Mouse (Mus musculus) heart, embryonic 11.5 days (tissue): ENCODE results near the gene Aak1. TPM values are rescaled to one million over a fixed set of nuclear protein-coding genes. Genes with fewer than 3 reads are reported as not detected.
"Not testable (repeated sequence)": the region's sequence is repeated elsewhere in the genome, so short reads cannot be mapped to it uniquely, and the experiment has no call there.

Experiments used
- ATAC-seq: fragments of 200-750 bp; cut with Nextera tagmentation; replicated peaks from 2 replicates; pipeline ENCODE4 v1.8.0; 2017; ENCODE audit warnings: moderate library complexity; ENCODE audit not compliant: insufficient number of reproducible peaks, low FRiP score, low TSS enrichment
- H3K27ac ChIP-seq: fragments of 300-500 bp; sonication (generic); 2 replicates; pipeline ENCODE4 v1.5.1; 2014; ENCODE audit warnings: mild to moderate bottlenecking, low read depth, low read length
- H3K27me3 ChIP-seq: fragments of 300-500 bp; sonication (generic); 2 replicates; pipeline ENCODE4 v1.6.1; 2014; ENCODE audit warnings: mild to moderate bottlenecking, low read length, mixed read lengths; ENCODE audit not compliant: control insufficient read depth, insufficient read depth
- H3K36me3 ChIP-seq: fragments of 300-500 bp; sonication (generic); 2 replicates; pipeline ENCODE4 v1.6.1; 2014; ENCODE audit warnings: mild to moderate bottlenecking, low read length, moderate library complexity, mixed read lengths; ENCODE audit not compliant: control insufficient read depth, insufficient read depth
- H3K4me1 ChIP-seq: fragments of 300-500 bp; sonication (generic); 2 replicates; pipeline ENCODE4 v1.6.1; 2014; ENCODE audit warnings: low read length; ENCODE audit not compliant: control insufficient read depth, insufficient read depth
- H3K4me2 ChIP-seq: fragments of 300-500 bp; sonication (generic); 2 replicates; pipeline ENCODE4 v1.6.1; 2014; ENCODE audit warnings: mild to moderate bottlenecking, moderate library complexity
- H3K4me3 ChIP-seq: fragments of 300-500 bp; sonication (generic); 2 replicates; pipeline ENCODE4 v1.5.1; 2014; ENCODE audit warnings: low read depth, low read length
- H3K9ac ChIP-seq: fragments of 300-500 bp; sonication (generic); 2 replicates; pipeline ENCODE4 v1.6.1; 2014; ENCODE audit warnings: mild to moderate bottlenecking, low read depth, low read length, moderate library complexity
- H3K9me3 ChIP-seq: fragments of 300-500 bp; sonication (generic); replicated peaks from 2 replicates; pipeline ENCODE4 v1.6.1; 2016; ENCODE audit warnings: low read length; ENCODE audit not compliant: control insufficient read depth
- WGBS: fragments of 180-500 bp; shearing (Covaris S2); extraction: QIAGEN DNeasy Blood & Tissue Kit; methylation state at CpG from one replicate; pipeline ENCODE4 v1.1.7; 2014; ENCODE audit not compliant: insufficient replicate concordance; 5-methylcytosine and 5-hydroxymethylcytosine counted together
- polyA plus RNA-seq: library from polyadenylated mRNA; unstranded; fragments of >200 nt; fragmentation: Nextera tagmentation; extraction: Ambion mirVana; gene quantifications from 2 replicates; pipeline ENCODE4 v1.2.1, GENCODE M21; 2014

Aak1 gene
- polyA plus RNA-seq, 1 experiment from 2014 or later: 24.3 TPM

GRCm38 (mm10) chr6:87042337-87043130 lies 193.2 kb downstream of the Aak1 start, which contains the start of gene Gfpt1:
Gene Gfpt1 (plus strand): TSS chr6:87042846.
- WGBS: under 1% methylated on average over 68 of the region's 68 CpGs
- peak within 1 kb of the TSS; percentile 100 for H3K27ac ChIP-seq
- H3K4me1 ChIP-seq: peaks cover 15% of the 10 kb centered on the region; the same call in 1 of the 2 replicates
- H3K36me3 ChIP-seq: peaks cover 3% of the 10 kb centered on the region; the same call in 1 of the 2 replicates
- H3K27me3 ChIP-seq: no peaks in the 10 kb centered on the region
- H3K4me2 ChIP-seq: peak within 1 kb of the TSS; percentile 85
- peak within 1 kb of the TSS; percentile 95 for H3K9ac ChIP-seq
- H3K9me3 ChIP-seq: no peaks in the 10 kb centered on the region
- H3K4me3 ChIP-seq: peak within 1 kb of the TSS; percentile 98
- peak; percentile 95 for ATAC-seq

- Histone ChIP-seq H3K4me3 (peak overlapping the region; percentile 98), H3K4me2 (peak overlapping the region; percentile 85), H3K27me3 (no peaks in the 10 kb centered on the region), H3K9me3 (no peaks in the 10 kb centered on the region), H3K9ac (peak overlapping the region; percentile 95), H3K36me3 (peaks cover 4% of the 10 kb centered on the region; the same call in 1 of the 2 replicates), H3K27ac (peak overlapping the region; percentile 100), H3K4me1 (peaks cover 15% of the 10 kb centered on the region; the same call in 1 of the 2 replicates)
- no peak for ATAC-seq
- WGBS: 3% methylated on average over 9 of the region's 9 CpGs
These were observed 193.8 kb downstream of the Aak1 start for GRCm38 (mm10) chr6:87043131-87043516.

GRCm38 (mm10) chr6:87044895-87045294 lies 195.6 kb downstream of the Aak1 start:
- no peak overlapping the region for H3K9ac ChIP-seq
- no peak overlapping the region for H3K4me2 ChIP-seq
- H3K9me3 ChIP-seq: no peaks in the 10 kb centered on the region
- WGBS: 81% methylated on average over 2 of the region's 2 CpGs
- no peaks in the 10 kb centered on the region for H3K27me3 ChIP-seq
- no peak overlapping the region for H3K4me3 ChIP-seq
- no peak overlapping the region for H3K27ac ChIP-seq
- peaks cover 6% of the 10 kb centered on the region; the same call in 1 of the 2 replicates for H3K36me3 ChIP-seq
- ATAC-seq: no peak
- H3K4me1 ChIP-seq: peaks cover 15% of the 10 kb centered on the region; the same call in 1 of the 2 replicates

GRCm38 (mm10) chr6:87045507-87045906 lies 196.2 kb downstream of the Aak1 start:
- Histone ChIP-seq H3K4me1 (peaks cover 15% of the 10 kb centered on the region; the same call in 1 of the 2 replicates), H3K27ac (no peak overlapping the region), H3K4me2 (no peak overlapping the region), H3K27me3 (no peaks in the 10 kb centered on the region), H3K9me3 (no peaks in the 10 kb centered on the region), H3K9ac (no peak overlapping the region), H3K36me3 (peaks cover 6% of the 10 kb centered on the region; the same call in 1 of the 2 replicates), H3K4me3 (no peak overlapping the region)
- no peak for ATAC-seq
- 85% methylated on average over 3 of the region's 3 CpGs for WGBS

DNA sequence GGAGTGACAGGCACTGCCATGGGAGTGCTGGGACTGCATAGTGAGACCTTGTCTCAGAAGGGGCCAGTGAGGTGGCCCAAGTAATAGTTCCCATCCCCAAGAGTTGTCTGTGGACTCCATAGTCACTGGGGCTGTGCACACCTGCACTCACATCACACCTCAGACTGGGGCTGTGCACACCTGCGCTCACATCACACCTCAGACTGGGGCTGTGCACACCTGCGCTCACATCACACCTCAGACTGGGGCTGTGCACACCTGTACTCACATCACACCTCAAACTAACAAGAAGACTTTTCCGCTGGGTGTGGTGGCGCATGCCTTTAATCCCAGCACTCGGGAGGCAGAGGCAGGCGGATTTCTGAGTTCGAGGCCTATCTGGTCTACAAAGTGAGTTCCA lies 199.4 kb downstream of the Aak1 start:
- H3K27ac ChIP-seq, H3K4me2 ChIP-seq, H3K9me3 ChIP-seq, H3K27me3 ChIP-seq, H3K9ac ChIP-seq, H3K4me1 ChIP-seq, ATAC-seq, H3K4me3 ChIP-seq: not testable (repeated sequence)
- peaks cover 19% of the 10 kb centered on the region; the same call in 1 of the 2 replicates for H3K36me3 ChIP-seq
- WGBS: 92% methylated on average over 7 of the region's 7 CpGs

DNA sequence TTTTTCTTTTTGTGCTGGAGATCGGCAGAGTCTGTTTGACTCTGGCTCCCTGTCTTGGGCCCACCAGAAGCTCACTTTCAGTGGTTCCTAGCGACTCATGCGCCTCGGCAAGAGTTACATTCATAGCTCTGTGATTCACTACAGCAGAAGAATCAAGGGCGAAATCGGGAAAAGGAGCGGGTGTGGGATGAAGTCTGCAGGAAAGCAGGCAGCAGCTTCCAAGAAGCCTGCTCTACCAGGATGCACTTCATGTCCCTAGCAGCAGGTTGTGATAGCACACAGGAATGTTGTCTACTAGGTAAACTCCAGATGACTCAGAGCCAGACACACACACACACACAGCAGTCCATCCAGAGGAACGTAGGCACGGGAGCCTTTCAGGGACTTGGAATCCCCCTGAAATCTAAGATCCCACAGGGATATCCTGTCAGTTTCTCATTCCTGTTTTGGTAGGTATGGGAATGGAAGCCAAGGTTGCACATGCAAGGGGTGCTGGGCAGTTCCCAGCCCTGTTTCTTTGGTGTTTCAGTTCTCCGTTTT lies 202.6 kb downstream of the Aak1 start:
- no peak overlapping the region for H3K27ac ChIP-seq
- H3K4me2 ChIP-seq: no peak overlapping the region
- no peak for ATAC-seq
- WGBS: 85% methylated on average over 10 of the region's 10 CpGs
- H3K9ac ChIP-seq: no peak overlapping the region
- H3K27me3 ChIP-seq: no peaks in the 10 kb centered on the region
- H3K9me3 ChIP-seq: no peaks in the 10 kb centered on the region
- H3K4me3 ChIP-seq: no peak overlapping the region
- no peaks in the 10 kb centered on the region for H3K4me1 ChIP-seq
- H3K36me3 ChIP-seq: peaks cover 28% of the 10 kb centered on the region

Other genes starting within 250 kb of the Aak1 start
- not detected in 2 replicates for gene Asprv1, start 221.4 kb upstream of the Aak1 start, polyA plus RNA-seq
- 9.5 and 12.6 TPM in 2 replicates for gene Mxd1, start 180.4 kb upstream of the Aak1 start, polyA plus RNA-seq
- gene Snrnp27, start 165.0 kb upstream of the Aak1 start, polyA plus RNA-seq: 97.6 and 109 TPM in 2 replicates
- 18.5 and 22.2 TPM in 2 replicates for gene Gmcl1, start 116.1 kb upstream of the Aak1 start, polyA plus RNA-seq
- gene Anxa4, start 55.9 kb upstream of the Aak1 start, polyA plus RNA-seq: 13.0 and 13.7 TPM in 2 replicates
- 96.8 and 102 TPM in 2 replicates for gene Nfu1, start 159.7 kb downstream of the Aak1 start, polyA plus RNA-seq
- 14.7 and 20.1 TPM in 2 replicates for gene Gfpt1, start 193.3 kb downstream of the Aak1 start, polyA plus RNA-seq